Mouse (Mus musculus) adrenal gland, adult 8-10 months (tissue): ENCODE measurements around the gene Klrb1a. TPM values are rescaled to one million over a fixed set of nuclear protein-coding genes. Genes with fewer than 3 reads are reported as not detected.
"Not testable (repeated sequence)": the region's sequence is repeated elsewhere in the genome, so short reads cannot be mapped to it uniquely, and the experiment has no call there.

Source experiments
- DNase-seq: peaks from one replicate; pipeline ENCODE4 v3.0.0; 2022
- total RNA-seq, 4 experiments: library from RNA; stranded (reverse); gene quantifications; 2 replicates each; pipeline ENCODE4 v1.2.4; 2022

The Klrb1a gene
- total RNA-seq, result not detected

GRCm38 (mm10) chr6:128623433-128623832, at the start of gene Klrb1a:
Gene Klrb1a, minus strand, starts transcription at chr6:128623533.
- DNase-seq, result not testable (repeated sequence)

GRCm38 (mm10) chr6:128669936-128670335, 46.6 kb upstream of the Klrb1a start:
- DNase-seq, result no peak

- DNase-seq, result no peak
Measured at GRCm38 (mm10) chr6:128662206-128662605, 38.9 kb upstream of the Klrb1a start, which contains the start of gene Clec2h. Gene Clec2h, plus strand, starts transcription at chr6:128662385.

DNA sequence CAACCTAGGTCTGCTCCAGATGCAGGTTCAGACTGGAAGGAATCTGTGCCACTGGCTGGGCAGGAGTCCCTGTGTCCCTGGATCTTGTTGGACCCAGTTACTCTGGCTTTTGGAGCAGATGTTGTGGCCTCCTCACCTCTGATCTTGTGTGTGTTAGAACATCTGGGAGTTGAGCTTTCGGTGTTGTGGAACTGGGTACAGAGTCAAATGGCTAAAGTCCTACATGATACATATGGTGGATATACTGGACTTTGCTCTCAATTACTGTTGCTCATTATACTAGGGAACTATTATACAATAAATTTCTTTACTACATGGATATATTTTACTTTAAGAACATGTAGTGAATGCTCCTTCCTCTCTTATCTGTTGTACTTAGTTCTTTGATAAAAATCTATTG, 37.9 kb upstream of the Klrb1a start:
- DNase-seq, result no peak

DNA sequence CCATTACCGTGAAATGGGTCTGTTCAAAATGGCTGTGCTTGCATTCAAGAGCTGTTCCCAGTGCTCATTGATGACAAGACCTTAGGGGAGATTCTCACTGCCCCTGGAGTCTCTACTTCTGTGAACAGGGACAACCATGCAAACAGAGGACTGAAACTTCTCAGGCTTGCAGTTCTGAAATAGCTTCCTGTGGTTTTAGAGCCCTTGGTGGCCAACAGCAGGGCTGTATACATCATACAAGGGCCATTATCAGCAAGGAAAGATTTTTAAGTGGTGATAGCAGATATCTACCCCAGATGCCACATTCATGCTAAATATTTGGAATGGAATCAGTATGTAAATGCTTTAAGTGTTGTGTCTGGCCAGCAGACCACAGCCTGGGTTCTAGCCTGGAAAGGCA, 29.6 kb upstream of the Klrb1a start:
- no peak for DNase-seq

- not testable (repeated sequence) for DNase-seq
Measured at GRCm38 (mm10) chr6:128650827-128651226, 27.5 kb upstream of the Klrb1a start.

- no peak for DNase-seq
Measured at GRCm38 (mm10) chr6:128650187-128650586, 26.9 kb upstream of the Klrb1a start.

DNA sequence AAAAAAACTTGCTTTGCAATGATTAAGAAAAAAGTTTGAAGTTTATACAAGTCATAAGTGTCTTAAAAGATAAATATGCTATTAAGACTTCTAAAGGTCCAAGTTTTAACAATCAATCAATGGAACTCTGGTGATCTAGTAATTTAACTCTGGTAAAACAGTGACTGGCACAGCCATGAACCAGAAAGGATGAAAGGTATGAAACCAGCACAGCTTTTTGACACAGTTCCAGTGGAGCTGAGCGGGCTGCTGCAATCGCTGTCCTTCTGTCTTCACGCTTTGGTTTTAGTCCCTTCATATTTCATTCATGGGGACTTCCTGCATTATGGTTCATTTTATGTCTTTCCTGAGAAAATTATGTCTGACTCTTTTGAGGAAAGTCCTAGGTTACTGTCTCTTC, 26.3 kb upstream of the Klrb1a start:
- no peak for DNase-seq

DNA sequence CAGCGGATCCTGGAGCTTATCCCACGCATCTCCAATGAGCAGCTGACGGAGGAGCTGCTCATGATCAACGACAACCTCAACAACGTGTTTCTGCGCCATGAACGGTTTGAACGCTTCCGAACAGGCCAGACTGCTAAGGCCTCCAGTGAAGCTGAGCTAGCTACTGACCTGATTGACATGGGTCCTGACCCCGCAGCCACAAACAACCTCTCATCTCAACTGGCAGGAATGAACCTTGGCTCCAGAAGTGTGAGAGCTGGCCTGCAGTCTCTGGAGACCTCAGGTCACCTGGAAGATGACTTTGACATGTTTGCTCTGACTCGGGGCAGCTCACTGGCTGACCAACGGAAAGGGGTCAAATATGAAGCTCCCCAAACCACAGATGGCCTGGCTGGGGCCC, 22.4 kb upstream of the Klrb1a start:
- not testable (repeated sequence) for DNase-seq

GRCm38 (mm10) chr6:128644694-128645093, 21.4 kb upstream of the Klrb1a start:
- not testable (repeated sequence) for DNase-seq

DNA sequence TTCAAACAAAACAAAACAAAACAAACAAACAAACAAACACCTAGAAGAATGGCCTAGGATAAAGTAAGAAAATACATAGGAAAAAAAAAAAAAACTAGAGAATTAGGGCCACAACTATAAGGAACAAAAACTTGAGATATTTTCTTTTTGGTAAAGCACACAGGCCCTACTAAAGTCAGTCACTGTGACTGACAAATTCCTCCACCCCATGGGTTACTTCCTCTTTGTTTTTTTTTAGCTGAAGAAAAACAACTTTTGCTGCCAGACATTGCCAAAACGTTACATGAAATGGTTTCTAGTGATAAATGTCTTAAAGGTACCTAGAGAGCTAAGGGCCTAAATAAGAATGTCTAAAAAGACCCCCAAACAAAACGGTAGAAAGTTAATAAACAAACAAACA, 20.7 kb upstream of the Klrb1a start:
- DNase-seq, result no peak

GRCm38 (mm10) chr6:128641116-128641716, 17.9 kb upstream of the Klrb1a start:
- DNase-seq, result no peak

- no peak for DNase-seq
Measured at GRCm38 (mm10) chr6:128640673-128641072, 17.3 kb upstream of the Klrb1a start.

DNA sequence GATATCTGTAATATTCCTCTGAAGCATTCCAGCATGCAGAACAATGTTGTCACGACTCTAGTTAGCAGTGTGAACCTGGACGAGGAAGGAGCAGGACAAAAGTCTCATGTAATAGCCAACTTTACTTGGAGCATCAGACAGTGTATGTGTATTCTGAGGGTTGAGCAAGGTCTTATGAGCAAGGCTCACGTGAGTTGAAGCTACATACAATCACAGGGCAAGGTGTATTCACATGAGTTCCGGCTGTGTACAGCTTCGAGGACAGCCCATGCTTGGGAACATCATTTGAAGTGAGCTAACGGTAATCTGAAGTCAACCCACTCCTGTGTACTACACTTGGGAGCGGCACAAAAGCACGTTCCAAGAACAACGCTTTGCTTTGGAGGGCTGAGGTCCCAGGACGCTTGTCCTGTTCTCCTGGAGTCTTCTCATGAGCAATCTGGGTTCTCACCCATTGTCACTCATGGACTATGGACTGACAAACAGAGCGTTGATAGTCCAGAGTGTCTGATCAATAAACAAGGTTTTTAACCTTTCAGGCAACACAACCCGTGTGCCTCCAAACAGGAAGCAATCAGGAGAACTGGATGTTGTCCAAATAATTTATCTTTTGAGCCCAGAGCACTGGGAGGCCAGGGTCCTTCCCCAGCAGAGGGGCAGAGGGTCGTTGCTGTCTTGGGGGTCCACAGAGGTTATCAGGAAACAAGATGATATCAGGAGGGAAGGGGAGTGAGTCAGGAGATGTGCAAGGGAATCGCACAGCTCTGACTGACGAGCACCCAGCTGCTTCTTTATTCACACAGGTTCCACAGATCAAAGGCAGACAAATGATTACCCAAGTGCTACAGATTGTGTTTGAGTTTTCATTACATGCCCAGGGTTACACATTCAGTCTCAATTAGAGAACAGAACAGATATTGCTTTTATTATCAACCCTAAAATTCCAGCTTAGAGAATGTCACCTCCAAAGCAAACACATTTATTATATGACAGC, 7.9 kb upstream of the Klrb1a start:
- not testable (repeated sequence) for DNase-seq

- not testable (repeated sequence) for DNase-seq
Measured at GRCm38 (mm10) chr6:128629771-128630739, 6.7 kb upstream of the Klrb1a start.

DNA sequence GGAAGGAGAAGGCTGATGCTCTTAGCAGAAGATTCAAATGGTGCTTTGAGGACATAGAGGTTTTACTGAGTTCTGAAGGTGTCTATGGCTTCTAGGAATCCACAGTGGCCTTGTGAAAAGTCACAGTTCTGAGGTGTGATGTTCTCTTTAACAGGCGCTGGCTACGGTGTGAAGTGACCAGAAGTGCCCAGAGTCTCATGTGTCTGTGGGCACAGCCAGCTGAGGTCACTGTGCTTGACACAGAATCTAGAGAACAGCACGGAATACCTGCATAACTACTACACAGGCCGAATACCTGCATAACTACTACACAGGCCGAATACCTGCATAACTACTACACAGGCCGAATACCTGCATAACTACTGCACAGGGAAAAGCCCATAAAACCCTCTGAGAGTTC, 1.9 kb upstream of the Klrb1a start:
- DNase-seq, result not testable (repeated sequence)

GRCm38 (mm10) chr6:128624425-128624824, 1.1 kb upstream of the Klrb1a start:
- DNase-seq, result no peak

DNA sequence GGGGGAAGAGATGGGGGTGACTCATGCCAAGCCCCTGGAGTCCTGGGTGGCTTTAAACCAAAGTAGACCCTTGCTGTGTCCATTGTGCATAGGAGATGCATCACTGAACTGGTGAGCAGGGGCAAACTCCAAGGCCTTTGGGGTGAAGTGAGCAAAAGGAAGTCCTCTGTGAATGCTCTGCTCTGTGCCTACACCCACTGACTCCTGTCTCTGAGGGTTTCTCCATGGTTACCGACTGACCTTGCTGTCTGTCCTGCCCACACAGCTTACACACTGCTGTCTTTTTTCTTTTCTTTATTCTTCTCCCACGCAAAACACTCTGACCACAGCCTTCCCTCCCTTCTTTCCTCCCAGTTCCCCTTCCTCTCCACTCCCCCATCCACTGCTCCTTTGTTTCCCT, 600 bp downstream of the Klrb1a start:
- no peak for DNase-seq

DNA sequence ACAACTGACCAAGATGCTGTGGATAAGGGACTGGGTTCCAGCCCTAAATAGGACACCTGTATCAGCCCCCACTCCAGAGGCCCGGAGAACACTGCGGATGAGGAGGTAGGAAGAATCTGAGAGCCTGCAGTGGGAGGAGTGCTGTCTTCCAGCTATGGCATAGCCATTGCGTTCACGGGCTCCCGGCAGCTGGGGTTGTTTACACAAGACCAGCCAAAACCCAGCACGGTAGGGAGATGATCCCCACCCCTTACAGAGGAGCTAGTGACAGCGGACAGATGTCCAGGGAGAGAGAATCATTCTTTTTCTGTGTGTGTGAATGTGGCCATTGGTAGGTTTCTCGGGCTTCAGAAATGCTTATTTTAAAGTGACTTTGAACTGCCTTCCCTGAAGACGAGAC, 17.0 kb downstream of the Klrb1a start:
- no peak for DNase-seq

GRCm38 (mm10) chr6:128604512-128604911, 18.8 kb downstream of the Klrb1a start:
- DNase-seq, result no peak

- no peak for DNase-seq
Measured at GRCm38 (mm10) chr6:128602463-128603201, 20.7 kb downstream of the Klrb1a start.

DNA sequence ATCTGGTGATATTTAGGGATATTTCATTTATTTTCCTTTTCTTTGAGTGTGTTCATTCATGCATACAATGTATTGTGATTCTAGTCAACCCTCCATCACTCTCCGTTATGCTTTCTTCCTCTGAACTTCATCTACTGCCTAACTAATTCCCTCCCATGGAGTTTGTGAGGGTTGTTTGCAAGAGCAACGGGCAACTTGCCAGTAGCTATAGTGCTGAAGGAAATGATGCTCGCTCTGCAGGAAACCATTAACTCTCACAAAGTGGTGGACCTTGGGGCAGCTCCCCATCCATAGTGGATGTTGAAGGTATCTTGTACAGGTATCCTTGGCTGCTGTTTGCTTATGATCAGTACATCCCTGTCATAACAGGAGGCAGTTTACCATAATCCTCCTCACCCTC, 21.3 kb downstream of the Klrb1a start:
- no peak for DNase-seq
